Mouse (Mus musculus) gastrocnemius, postnatal 4 days (tissue): ENCODE measurements at regions not wholly inside any gene's neighbourhood (a gene's known extent, or its start where the extent isn't known, plus 50 kb on each side); places are given as distances from the start of the nearest gene placed in this dataset.
A peak's percentile ranks its signal among the peaks of the same experiment; 100 is the strongest.
"Not testable (repeated sequence)": the region's sequence is repeated elsewhere in the genome, so short reads cannot be mapped to it uniquely, and the experiment has no call there.

Experiments
- DNase-seq, 2 experiments: peaks; one replicate each; pipeline ENCODE4 v3.0.0; 2021 to 2022; ENCODE audit warnings: low spot score in 2 of 2, mixed read lengths in 2 of 2

GRCm38 (mm10) chr13:31050160-31050788 lies 76.3 kb downstream of the Gm5447 start:
- DNase-seq: no peak

- DNase-seq: not testable (repeated sequence)
These were observed 77.6 kb downstream of the Gm5447 start for GRCm38 (mm10) chr13:31051586-31051985.

GRCm38 (mm10) chr13:31054356-31054755 lies 80.4 kb downstream of the Gm5447 start:
- no peak for DNase-seq

GRCm38 (mm10) chr13:31055376-31056083 lies 81.5 kb downstream of the Gm5447 start:
- DNase-seq: no peak

GRCm38 (mm10) chr13:31056154-31056871 lies 82.3 kb downstream of the Gm5447 start:
- DNase-seq: no peak

GRCm38 (mm10) chr13:31060916-31061431 lies 87.0 kb downstream of the Gm5447 start:
- no peak for DNase-seq

- no peak for DNase-seq
These were observed 94.3 kb downstream of the Gm5447 start for GRCm38 (mm10) chr13:31068343-31068742.

- DNase-seq: no peak
These were observed 102.5 kb downstream of the Gm5447 start for GRCm38 (mm10) chr13:31076541-31076940.

- DNase-seq: no peak
These were observed 104.7 kb downstream of the Gm5447 start for GRCm38 (mm10) chr13:31078751-31079150.

GRCm38 (mm10) chr13:31080215-31080614 lies 106.2 kb downstream of the Gm5447 start:
- DNase-seq: no peak

- peak; percentile 36 to 41 for DNase-seq
These were observed 108.6 kb downstream of the Gm5447 start for GRCm38 (mm10) chr13:31082448-31083140.

GRCm38 (mm10) chr13:31101051-31101450 lies 127.0 kb downstream of the Gm5447 start:
- no peak for DNase-seq

GRCm38 (mm10) chr13:31107434-31107833 lies 133.4 kb downstream of the Gm5447 start:
- no peak for DNase-seq

GRCm38 (mm10) chr13:31109231-31109630 lies 135.2 kb downstream of the Gm5447 start:
- no peak for DNase-seq

GRCm38 (mm10) chr13:31122689-31123088 lies 148.7 kb downstream of the Gm5447 start:
- no peak for DNase-seq

GRCm38 (mm10) chr13:31124547-31125216 lies 150.7 kb downstream of the Gm5447 start:
- DNase-seq: no peak

- no peak for DNase-seq
These were observed 158.5 kb downstream of the Gm5447 start for GRCm38 (mm10) chr13:31132501-31132900.

GRCm38 (mm10) chr13:31139686-31140085 lies 165.7 kb downstream of the Gm5447 start:
- DNase-seq: no peak

GRCm38 (mm10) chr13:31147323-31147722 lies 173.3 kb downstream of the Gm5447 start:
- DNase-seq: no peak

GRCm38 (mm10) chr13:31154066-31154465 lies 180.1 kb downstream of the Gm5447 start:
- no peak for DNase-seq
